Mouse (Mus musculus) thymus, postnatal 0 days (tissue): ENCODE results near the gene Pglyrp2. TPM values are rescaled to one million over a fixed set of nuclear protein-coding genes. Genes with fewer than 3 reads are reported as not detected.

ENCODE experiments used
- microRNA-seq: library from miRNA; unstranded; fragments of <30 nt; microRNA quantifications from one replicate; pipeline ENCODE4, GENCODE M21; 2016; ENCODE audit warnings: borderline number of aligned reads
- polyA plus RNA-seq: library from polyadenylated mRNA; unstranded; fragments of >200 nt; fragmentation: Nextera tagmentation; extraction: Ambion mirVana; gene quantifications from 2 replicates; pipeline ENCODE4 v1.2.1, GENCODE M21; 2015

The Pglyrp2 gene
- polyA plus RNA-seq, 1 experiment from 2014 or later: 32.4 TPM

Small RNA genes lying within 50 kb of the gene (microRNA-seq; reads per million reads assigned to microRNA genes)
- not detected for gene Gm22201

Other genes starting within 250 kb of the Pglyrp2 start
- gene Ephx3, start 234.6 kb downstream of the Pglyrp2 start, polyA plus RNA-seq: 0.62 and 0.68 TPM in 2 replicates
- 53.3 and 60.7 TPM in 2 replicates for gene Brd4, start 139.4 kb downstream of the Pglyrp2 start, polyA plus RNA-seq
- gene Akap8, start 102.9 kb downstream of the Pglyrp2 start, polyA plus RNA-seq: 73.0 and 82.9 TPM in 2 replicates
- 62.4 and 66.4 TPM in 2 replicates for gene Akap8l, start 73.6 kb downstream of the Pglyrp2 start, polyA plus RNA-seq
- gene Wiz, start 34.7 kb downstream of the Pglyrp2 start, polyA plus RNA-seq: 13.2 and 15.3 TPM in 2 replicates
- gene Rasal3, start 20.6 kb downstream of the Pglyrp2 start, polyA plus RNA-seq: 164 and 165 TPM in 2 replicates
- 0.30 and 0.69 TPM in 2 replicates for gene Cyp4f39, start 28.6 kb upstream of the Pglyrp2 start, polyA plus RNA-seq
- 2.2 and 3.0 TPM in 2 replicates for gene Cyp4f17, start 81.9 kb upstream of the Pglyrp2 start, polyA plus RNA-seq
- gene Cyp4f16, start 112.4 kb upstream of the Pglyrp2 start, polyA plus RNA-seq: 5.6 and 6.3 TPM in 2 replicates
- not detected in 2 replicates for gene Cyp4f37, start 197.1 kb upstream of the Pglyrp2 start, polyA plus RNA-seq
- gene Cyp4f40, start 234.7 kb upstream of the Pglyrp2 start, polyA plus RNA-seq: not detected in 2 replicates